ENCODE assay signal across 14 mouse cellular contexts in genomic region chr13:103969912-103970311, GRCm38 (mm10). TPM values are rescaled to one million over a fixed set of nuclear protein-coding genes. Genes with fewer than 3 reads are reported as not detected.
A peak's percentile ranks its signal among the peaks of the same experiment; 100 is the strongest.
DNase-seq lines count a peak whose midpoint lies in the region; ATAC-seq and TF ChIP-seq lines count a peak whose summit lies in the region.
"Had no signal": no experiment of that assay in that cellular context is flagged by ENCODE, and none has a peak within 500 bp of the region (broad histone marks: within the 10 kb centered on the region; RNA-seq: fewer than 3 reads in every experiment).

No protein-coding gene starts in this region.

- H3K4me2 ChIP-seq in embryonic facial prominence, embryonic 14.5 days (ENCODE audit: low read depth, low read length) = peak overlapping the region; percentile 20; the same call in 1 of the 2 replicates
- H3K4me2 ChIP-seq in limb, embryonic 14.5 days (replicated peaks; ENCODE audit: low read depth, low read length, severe bottlenecking) = no peak overlapping the region
- H3K4me2 ChIP-seq: liver, embryonic 12.5 days had no signal

- H3K36me3 ChIP-seq in embryonic facial prominence, embryonic 14.5 days (ENCODE audit: control insufficient read depth, insufficient read depth, low read length) = no peaks in the 10 kb centered on the region
- H3K36me3 ChIP-seq in limb, embryonic 14.5 days (ENCODE audit: control insufficient read depth, insufficient read depth, low read length) = no peaks in the 10 kb centered on the region
- H3K36me3 ChIP-seq: liver, embryonic 12.5 days had no signal

- DNase-seq in frontal cortex, postnatal 14 days (ENCODE audit: low spot score in 2 of 2) = no peak
- DNase-seq in layer of hippocampus, adult 2 months (ENCODE audit: low spot score in 2 of 2) = no peak
- DNase-seq in layer of hippocampus, postnatal 10 days (ENCODE audit: low spot score in 2 of 2) = no peak
- peak; percentile 88 for DNase-seq in embryonic facial prominence, embryonic 14.5 days (ENCODE audit: low spot score)
- peak; percentile 53 for DNase-seq in limb, embryonic 14.5 days (ENCODE audit: low spot score)
- no peak for DNase-seq in natural killer cell, adult 2 months (ENCODE audit: low spot score in 2 of 2)
- DNase-seq in heart, adult 8-10 months (ENCODE audit: low spot score) = no peak
- DNase-seq: adrenal gland, postnatal 36 days; kidney, postnatal 10 days; lung, postnatal 10 days; right cerebral cortex, adult 18-20 months; thymus, postnatal 14 days had no signal

- H3K9ac ChIP-seq in embryonic facial prominence, embryonic 14.5 days (ENCODE audit: low read depth, low read length) = 0 out of 2 replicates have a peak overlapping the region, but pooled peaks have one; percentile 2
- no peak overlapping the region for H3K9ac ChIP-seq in limb, embryonic 14.5 days (ENCODE audit: low read depth, low read length, severe bottlenecking)
- H3K9ac ChIP-seq: liver, embryonic 12.5 days had no signal

- ATAC-seq in frontal cortex, adult (ENCODE audit: low TSS enrichment) = peak; percentile 44; the same call in 1 of the 2 replicates
- peak; percentile 77 for ATAC-seq in embryonic facial prominence, embryonic 14.5 days (ENCODE audit: low read depth)
- ATAC-seq in limb, embryonic 14.5 days (ENCODE audit: low FRiP score, low read depth) = peak; percentile 62; the same call in 1 of the 2 replicates
- ATAC-seq: liver, embryonic 12.5 days had no signal

- 32% methylated on average over 6 of the region's 6 CpGs for WGBS in embryonic facial prominence, embryonic 14.5 days
- 59% methylated on average over 6 of the region's 6 CpGs for WGBS in limb, embryonic 14.5 days

- no peak overlapping the region; the same call in 1 of the 2 replicates for H3K4me3 ChIP-seq in layer of hippocampus, adult 2 months
- H3K4me3 ChIP-seq in embryonic facial prominence, embryonic 14.5 days (ENCODE audit: low read depth, low read length) = no peak overlapping the region
- no peak overlapping the region for H3K4me3 ChIP-seq in limb, embryonic 14.5 days (replicated peaks; ENCODE audit: low read length)
- H3K4me3 ChIP-seq: liver, embryonic 12.5 days had no signal

- peak overlapping the region; percentile 19; the same call in 1 of the 2 replicates for H3K27ac ChIP-seq in layer of hippocampus, adult 2 months
- peak overlapping the region; percentile 63 for H3K27ac ChIP-seq in embryonic facial prominence, embryonic 14.5 days (replicated peaks; ENCODE audit: low read depth, low read length)
- H3K27ac ChIP-seq in limb, embryonic 14.5 days (replicated peaks; ENCODE audit: low read depth, low read length) = peak overlapping the region; percentile 48; the same call in 1 of the 2 replicates
- H3K27ac ChIP-seq: liver, embryonic 12.5 days had no signal

- no peak for TF ChIP-seq POLR2A in limb, embryonic 14.5 days (IDR thresholded peaks at IDR 0.05; ENCODE audit: borderline replicate concordance, extremely low read depth, insufficient read depth, insufficient read length)

- TF ChIP-seq CTCF in layer of hippocampus, adult 2 months (conservative IDR thresholded peaks at IDR 0.05) = no peak

- H3K27me3 ChIP-seq in embryonic facial prominence, embryonic 14.5 days (replicated peaks; ENCODE audit: control insufficient read depth, insufficient read depth, low read length) = no peaks in the 10 kb centered on the region
- no peaks in the 10 kb centered on the region for H3K27me3 ChIP-seq in limb, embryonic 14.5 days (ENCODE audit: control insufficient read depth, insufficient read depth, low read length)
- H3K27me3 ChIP-seq: liver, embryonic 12.5 days had no signal

- H3K9me3 ChIP-seq in embryonic facial prominence, embryonic 14.5 days (ENCODE audit: control insufficient read depth, low read length) = no peaks in the 10 kb centered on the region
- H3K9me3 ChIP-seq in limb, embryonic 14.5 days (ENCODE audit: control insufficient read depth, low read length) = no peaks in the 10 kb centered on the region
- H3K9me3 ChIP-seq: liver, embryonic 12.5 days had no signal

- peaks cover 4% of the 10 kb centered on the region; the same call in 1 of the 2 replicates for H3K4me1 ChIP-seq in embryonic facial prominence, embryonic 14.5 days (ENCODE audit: control insufficient read depth, insufficient read depth, low read length)
- peaks cover 3% of the 10 kb centered on the region; the same call in 1 of the 2 replicates for H3K4me1 ChIP-seq in limb, embryonic 14.5 days (ENCODE audit: control insufficient read depth, insufficient read depth, low read length)
- H3K4me1 ChIP-seq: liver, embryonic 12.5 days had no signal

RNA-seq across cellular contexts. Expression of gene Erbin, which starts 49.6 kb away (rescaled TPM):
- 10 to 100 TPM; 43.0 to 43.7 TPM for total RNA-seq in layer of hippocampus, adult 2 months (2021)
- 10 to 100 TPM; 35.0 to 37.3 TPM for total RNA-seq in layer of hippocampus, postnatal 10 days (2021)
- 33.9 and 35.3 TPM in 2 replicates for polyA plus RNA-seq in embryonic facial prominence, embryonic 14.5 days (2014; fragmentation: Nextera tagmentation; extraction: Ambion mirVana)
- 36.6 and 39.7 TPM in 2 replicates for polyA plus RNA-seq in limb, embryonic 14.5 days (2012; rRNA removed)
- 40.2 and 43.0 TPM in 2 replicates for polyA plus RNA-seq in limb, embryonic 14.5 days (2014; fragmentation: Nextera tagmentation; extraction: Ambion mirVana)
- total RNA-seq in heart, adult 8-10 months (2022) = 10 to 100 TPM; 43.2 to 48.3 (median 45.9) TPM

Comparison
In these comparisons a context has a peak if more than half of its experiments do, and no peak if none do; other contexts are left out.
1. DNase-seq: peak in embryonic facial prominence, embryonic 14.5 days (single experiment) and limb, embryonic 14.5 days (single experiment); none in frontal cortex, postnatal 14 days (0 of 2), layer of hippocampus, adult 2 months (0 of 2), layer of hippocampus, postnatal 10 days (0 of 2), natural killer cell, adult 2 months (0 of 2) and heart, adult 8-10 months (single experiment).
2. Peak in every context shown above with its lines, with median percentiles within 50 percentile points of each other: ATAC-seq and H3K27ac ChIP-seq.